Mouse (Mus musculus) ES-CJ7 (cell line): ENCODE data around the gene Rufy3.
A peak's percentile ranks its signal among the peaks of the same experiment; 100 is the strongest.

Source experiments
- DNase-seq: peaks from one replicate; pipeline ENCODE4 v3.0.0; 2011; ENCODE audit warnings: low read depth, low spot score

The Rufy3 gene

DNA sequence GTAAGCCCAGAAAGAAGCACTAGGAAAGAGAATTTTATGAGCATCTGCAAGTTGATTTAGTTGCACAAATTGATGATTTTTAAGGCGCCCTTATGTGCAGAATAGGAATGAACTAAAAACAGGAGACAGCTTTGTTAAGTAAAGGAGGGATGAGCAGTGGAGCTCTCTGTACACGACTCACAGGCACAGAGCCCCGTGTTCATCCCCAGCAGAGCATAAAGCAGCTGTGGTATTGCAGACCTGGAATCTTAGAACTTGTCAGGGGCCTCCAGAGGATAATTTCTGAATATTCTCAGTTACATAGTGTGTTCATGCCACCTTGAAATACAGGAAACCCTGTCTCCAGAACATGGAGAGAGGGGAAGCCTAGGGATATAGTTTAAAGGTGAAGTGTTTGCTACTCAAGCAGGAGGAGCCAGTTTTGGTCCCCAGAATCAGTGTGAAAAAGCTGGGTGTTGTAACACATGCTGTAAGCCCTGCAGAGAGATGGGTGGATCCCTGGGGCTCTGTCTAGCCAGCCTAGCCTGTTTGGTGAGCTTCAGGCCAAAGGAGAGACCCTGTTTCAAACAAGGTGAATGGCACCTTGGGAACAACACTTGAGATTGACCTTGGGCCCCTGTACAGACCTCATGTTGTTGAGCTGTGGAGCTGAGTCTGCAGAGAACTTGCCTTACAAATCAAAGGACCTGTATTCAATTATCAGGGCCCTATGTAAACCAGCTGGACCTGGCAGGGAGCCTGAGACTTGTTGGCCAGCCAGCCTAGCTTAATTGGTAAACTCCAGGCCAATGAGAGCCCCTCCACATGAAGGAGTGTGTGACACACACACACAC lies 10.9 kb downstream of the Rufy3 start:
- DNase-seq = no peak

DNA sequence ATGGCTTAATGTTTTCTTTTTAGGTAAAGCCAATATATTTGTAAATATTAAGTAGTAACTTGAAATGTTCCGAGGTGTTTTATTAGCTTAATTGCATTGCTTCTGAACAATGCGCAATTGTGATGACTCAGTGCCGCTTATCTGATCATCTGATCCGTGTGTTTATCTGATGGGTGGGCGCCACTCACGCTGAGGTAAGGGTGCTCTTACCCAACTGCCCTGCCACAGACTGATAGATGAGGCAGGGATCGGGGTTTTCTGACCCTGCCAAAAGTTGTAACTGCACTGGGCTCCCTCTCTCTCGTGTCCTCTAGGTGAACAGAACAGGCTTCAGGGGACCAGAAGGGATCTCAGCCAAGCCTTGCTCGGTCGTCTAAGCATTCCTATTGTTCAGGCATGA lies 15.8 kb downstream of the Rufy3 start:
- DNase-seq = no peak

DNA sequence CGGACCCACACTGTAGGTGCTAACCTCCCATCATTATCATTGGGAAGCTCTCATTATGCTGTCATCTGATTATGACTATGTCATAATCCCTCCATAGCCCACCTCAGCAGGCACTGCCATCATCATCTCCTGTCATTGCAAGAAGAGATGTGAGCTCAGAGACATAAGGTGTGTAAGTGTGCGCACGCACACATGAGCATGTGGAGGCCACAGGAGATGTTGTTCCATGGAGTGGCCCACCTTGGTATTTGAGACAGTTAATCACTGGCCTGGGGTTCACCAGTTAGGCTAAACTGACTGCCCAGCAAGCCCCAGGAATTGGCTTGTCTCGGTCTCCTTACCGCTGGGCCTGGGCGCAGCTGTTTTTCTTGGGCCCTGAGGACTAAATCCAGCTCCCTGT lies 16.5 kb downstream of the Rufy3 start:
- DNase-seq = no peak

DNA sequence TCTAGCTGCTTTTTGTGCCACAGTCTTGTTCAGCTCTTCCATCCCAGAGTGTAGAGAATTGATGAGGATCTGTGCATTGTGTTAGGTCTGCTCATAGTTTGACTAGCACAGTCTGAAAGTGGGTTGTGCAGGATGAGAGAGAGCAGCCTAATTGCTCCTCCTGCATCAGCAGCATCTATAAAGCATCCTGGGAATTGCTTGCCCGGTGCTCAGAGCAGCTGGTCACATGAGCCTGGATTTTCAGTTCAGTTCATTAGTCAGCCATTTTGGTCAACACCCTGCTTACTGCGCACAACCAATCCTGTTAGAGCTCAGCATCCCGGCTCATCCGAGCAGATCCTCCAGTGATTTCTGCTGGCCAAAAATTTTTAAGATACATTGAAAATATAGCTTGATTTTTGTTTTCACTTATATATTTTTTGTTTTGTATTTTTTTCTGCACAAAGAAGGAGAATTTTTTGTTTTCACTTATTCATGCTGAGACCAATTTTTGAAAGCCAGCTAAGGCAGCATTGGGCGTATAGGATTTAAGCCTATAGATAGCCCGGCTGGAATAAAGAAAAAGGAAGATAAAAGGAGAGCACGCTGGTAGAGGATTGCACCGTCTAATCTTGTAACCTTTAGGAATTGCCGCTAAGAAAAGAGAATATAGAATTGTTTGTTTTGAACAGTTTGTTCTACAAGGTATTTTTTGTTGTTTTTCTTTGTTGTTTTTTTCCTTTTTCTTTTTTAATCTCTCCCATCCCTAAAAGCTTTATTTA lies 18.6 kb downstream of the Rufy3 start:
- DNase-seq = peak; percentile 83

DNA sequence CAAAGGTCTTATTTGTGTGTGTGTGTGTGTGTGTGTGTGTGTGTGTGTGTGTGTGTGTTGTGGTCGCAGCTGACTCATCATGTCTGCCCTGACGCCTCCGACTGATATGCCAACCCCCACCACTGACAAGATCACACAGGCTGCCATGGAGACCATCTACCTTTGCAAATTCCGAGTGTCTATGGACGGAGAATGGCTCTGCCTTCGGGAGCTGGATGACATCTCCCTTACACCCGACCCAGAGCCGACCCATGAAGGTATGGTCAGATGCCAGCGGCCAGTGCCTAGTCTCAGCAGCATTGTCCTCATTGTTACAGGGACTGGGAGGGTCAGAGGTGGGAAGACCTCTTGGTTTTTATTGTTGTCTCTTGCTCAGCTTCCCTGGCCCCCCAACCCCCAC lies 19.2 kb downstream of the Rufy3 start:
- DNase-seq = no peak

DNA sequence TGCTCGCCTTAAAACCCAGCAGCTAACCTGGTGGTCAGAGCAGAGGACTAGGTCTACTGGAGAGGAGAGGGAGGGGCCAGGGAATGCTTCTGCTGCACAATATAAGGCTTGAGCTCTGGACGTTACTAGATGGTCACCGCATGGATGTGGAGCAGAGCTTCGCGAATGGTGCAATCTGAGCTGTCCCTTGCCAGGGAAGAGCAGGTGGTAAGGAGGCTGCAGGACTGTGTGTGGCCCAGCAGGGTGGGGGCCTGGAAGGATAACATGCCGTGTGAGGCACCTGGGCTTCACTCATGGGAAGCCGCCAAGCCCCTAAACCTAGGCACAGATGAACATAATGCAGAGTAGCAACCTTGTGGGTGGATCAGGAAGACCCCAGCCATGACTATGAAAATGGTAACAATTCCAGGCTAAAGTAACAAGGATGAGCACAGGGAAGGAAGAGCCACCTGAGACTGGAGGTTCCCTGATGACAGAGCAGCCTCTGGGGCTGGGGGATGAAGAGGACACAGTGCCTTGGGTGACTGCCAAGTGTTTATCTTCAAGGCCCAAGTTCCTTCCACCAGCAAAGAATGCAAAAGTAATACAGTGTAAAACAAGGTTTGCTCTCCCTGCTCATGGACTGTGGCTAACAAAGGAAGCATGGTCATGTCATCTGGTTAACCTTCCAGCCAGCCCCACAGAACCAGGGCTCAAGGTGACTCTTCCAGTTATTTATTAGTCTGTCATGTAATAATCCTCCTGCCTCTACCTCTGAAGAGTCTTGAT lies 21.8 kb downstream of the Rufy3 start:
- no peak for DNase-seq

DNA sequence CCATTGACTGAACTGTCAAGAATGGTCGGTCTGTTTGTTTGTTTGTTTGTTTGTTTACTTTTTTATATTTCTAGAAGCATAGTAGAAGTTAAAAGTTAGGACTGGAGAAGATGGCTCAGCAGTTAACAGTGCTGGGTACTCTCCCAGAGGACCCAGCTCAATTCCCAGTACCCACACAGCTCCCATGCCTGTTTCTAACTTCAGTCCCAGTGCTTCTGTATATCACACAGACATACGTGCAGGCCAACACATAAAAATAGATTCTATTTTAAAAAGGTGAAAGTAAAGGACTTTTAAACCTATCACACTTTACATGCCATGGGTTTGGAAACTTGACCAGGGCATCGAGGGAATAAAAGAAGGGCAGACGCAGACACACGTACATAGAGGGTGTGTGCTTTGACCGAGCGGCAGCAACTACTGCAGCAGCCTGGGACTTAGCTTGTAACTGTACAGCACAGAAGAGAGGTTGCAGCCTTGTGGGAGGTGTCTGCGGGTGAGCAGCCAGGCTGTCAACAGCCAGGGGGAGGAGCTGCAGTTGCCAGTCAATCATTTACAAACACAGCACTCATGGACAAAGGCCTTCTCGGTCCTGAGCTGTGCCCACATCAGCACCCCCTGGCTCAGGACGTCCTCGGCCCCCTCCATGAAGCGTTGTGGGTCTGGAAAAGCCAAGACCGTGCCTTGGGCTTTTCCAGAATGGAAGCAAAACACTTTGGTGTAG lies 22.5 kb downstream of the Rufy3 start:
- no peak for DNase-seq

DNA sequence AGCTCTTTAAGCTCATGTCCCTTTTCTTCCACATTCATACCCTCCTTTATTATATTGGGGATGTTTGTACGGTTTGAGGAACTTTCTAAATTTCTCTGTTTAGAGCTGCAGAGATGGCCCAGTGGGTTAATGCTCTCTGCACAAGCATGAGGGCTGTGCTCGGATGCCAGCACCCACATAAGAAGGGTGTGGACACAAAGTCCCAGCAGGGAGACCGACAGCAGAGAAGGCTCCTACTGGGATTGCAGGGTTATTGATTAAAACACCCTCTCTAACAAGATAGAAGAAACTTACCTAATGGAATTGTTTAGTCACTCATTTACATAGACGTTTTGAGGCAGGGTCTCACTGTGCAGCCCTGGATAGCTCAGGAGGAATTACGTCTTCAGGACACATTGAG lies 23.6 kb downstream of the Rufy3 start:
- no peak for DNase-seq

DNA sequence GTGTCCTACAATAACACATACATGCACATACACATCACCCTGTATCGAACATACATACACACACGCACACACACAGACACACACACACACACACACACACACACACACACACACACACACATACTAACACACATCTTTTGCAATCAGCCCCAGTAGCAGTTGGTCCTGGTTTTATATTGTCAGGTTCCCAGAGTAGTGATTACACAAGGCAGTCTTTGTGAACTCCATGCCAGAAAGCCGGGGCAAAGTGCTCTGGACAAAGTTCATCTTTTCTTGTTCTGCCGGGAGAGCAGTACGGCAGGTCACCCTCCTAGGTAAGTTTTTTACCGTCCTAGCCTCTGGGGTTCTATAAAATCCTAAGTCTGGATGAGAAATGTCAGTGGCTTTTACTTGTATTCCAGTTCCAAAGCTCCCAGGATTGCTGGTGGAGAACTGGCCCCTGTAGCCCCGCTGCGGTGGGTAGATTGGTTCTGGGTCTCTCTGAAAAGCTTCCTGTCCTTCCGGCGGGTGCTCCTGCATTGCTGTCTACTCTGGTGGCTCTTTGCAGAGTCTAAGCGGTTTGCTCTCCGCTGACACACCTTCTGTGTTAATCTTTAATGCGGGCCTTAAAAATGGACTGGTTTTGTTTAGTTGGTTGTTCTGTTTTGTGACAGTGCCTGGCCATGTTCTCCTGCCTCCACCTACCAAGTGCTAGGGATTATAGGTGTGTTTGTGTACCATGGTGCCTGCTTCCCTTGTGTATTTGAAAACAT lies 28.8 kb downstream of the Rufy3 start:
- no peak for DNase-seq

DNA sequence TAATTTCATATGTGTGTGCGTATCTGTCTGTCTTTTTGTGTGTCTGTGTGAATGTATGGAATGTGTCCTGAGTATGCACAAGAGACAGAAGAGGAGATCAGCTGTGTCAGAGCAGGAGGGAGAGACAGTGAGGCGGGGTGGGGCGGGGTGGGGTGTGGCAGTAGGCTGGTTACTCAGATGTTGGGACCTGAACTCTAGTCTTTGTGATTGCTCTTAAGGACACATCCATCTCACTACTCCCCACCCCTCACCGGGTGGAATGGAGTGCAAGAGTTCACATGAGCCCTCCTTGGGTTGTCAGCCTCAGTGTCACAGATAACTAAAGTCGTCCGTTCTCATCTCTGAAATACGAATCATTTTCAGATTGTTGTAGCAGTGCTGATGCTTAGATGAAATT lies 29.3 kb downstream of the Rufy3 start:
- no peak for DNase-seq

DNA sequence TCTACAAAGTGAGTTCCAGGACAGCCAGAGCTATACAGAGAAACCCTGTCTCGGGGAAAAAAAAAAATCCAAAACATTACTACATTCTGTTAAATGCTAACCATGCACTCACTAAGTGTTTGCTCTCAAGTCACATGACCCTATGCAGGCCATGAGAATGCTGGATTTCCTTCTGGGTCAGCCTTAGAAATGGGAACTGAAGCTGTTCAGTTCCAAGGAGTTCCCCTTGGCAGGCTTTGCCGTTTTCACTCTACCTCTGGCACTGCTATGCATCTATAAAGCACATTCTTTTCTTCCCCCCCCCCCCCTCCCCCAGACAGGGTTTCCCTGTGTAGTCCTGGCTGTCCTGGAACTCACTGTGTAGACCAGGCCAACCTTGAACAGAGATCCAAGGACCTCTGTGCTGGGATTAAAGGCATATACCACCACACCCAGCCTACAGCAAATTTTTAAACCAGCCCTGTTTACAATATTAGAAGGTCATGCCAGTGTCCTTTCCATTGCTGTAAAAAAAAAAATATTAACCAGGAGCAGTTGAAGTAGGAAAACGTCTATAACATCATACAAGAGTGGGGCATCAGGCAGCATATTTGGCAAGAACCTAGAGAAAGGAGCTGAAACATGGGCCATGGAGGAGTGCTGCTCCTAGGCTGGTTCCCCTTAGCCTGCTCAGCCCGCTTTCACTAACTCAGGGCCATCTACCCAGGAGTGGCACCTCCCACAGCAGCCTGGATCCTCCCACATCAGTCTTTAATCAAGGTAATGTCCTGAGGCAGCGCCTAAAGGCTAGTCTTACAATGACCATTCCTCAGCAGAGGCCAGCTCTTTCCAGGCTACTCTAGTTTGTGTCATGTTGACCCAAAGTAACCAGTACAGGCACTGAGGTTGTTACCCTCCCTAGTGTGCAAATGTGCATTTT lies 31.0 kb downstream of the Rufy3 start:
- DNase-seq = no peak

DNA sequence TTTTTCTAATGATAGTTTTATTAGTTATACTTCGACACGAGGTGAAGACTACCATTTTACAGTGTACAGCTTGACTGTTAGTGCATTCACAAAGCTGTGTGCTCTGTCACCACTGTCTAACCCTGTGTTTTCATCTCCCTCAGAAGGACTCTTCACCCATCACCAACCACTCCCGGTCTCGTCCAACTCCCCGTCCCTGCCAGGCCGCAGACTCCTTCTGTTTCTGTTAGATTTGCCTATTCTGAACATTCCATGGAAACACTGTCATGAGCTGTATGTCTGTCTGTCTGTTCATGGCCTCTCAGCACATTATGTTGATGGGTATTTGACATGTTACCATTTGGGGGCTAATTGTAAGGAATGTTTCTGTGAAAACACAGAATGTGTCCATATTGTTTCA lies 34.1 kb downstream of the Rufy3 start:
- no peak for DNase-seq

DNA sequence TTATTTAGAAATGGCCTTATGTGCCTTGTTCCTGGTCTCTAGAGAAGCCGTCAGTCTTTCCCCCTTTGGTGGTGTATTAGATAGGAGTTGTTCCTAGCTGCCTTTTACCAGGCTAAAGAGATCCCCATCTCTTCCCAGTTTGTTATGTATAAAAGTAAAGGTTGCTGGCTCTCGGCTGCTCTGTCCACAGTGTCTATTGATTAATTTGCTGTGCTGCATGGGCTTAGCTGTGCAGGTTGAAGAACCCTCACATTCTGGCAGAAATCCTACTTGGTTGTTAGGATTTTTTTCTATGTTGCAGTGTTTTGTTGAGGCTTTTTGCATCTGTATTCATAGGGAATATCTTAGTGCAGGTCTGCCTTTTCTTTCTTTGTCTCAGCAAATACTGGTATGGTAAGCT lies 37.2 kb downstream of the Rufy3 start:
- DNase-seq = no peak

DNA sequence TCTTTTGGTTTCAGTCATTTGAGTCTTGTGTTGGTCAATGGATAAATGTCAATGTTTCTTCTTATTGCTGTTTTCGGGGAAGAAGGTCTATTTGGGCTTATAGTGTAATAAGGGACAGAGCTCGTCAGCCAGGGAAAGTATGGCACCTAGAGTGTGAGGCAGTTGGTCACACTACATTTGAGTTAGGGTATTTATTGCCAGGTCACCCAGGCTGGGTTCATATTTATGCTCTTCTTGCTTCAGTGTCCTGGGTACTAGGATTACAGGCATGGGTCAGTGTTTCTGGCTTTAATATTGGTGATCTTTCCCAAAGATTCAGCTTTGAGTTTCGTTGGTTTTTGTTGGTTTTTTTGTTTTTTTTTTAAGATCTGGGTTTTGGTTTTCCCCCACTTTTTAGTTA lies 37.9 kb downstream of the Rufy3 start:
- DNase-seq = no peak

DNA sequence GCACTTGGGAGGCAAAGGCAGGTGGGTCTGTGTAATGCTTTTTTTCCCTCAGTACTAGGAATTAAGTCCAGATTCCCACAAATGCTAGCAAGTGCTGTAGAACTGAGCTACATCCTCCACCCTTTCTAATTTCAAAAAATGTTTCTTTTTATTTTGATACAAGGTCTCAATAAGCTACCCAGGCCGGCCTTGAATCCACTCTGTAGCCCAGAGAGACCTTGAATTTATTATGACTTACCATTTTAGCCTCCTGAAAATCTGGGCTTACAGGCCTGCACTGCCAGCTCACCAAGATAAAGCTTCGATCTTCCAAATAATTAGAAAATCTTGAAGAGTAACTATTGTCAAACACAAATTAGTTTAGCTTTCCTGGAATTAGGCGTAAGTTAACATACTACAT lies 39.2 kb downstream of the Rufy3 start:
- DNase-seq = no peak

DNA sequence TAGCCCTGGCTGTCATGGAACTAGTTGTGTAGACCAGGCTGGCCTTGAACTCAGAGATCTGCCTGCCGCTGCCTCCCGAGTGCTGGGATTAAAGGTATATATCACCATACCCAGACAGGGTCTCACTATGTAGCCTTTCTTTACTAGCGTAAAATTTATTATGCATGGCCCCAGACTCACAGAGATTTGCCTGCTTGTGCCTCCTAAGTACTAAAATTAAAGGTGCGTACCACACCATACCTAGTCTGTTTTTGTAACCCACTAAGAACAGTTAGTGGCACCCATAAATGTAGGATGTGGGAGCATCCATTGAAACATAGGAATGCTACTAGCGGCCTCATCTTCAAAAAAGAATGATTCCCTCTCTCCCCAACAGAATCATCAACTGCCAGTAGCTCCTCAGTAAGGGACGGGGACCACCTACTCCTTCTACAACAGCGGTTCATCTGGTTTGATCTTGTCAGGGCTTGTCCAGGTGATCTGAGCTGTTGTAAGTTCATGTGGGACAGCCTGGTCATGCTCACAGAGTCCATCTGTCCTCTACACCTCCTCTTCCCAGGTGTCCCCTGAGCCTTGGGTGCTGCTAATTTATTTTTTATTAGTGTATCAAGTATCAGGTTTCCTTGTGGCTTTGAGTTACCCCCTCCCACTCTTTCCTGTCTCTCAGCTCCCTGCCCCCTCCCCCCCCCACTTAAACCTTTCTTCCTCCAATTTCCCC lies 40.0 kb downstream of the Rufy3 start:
- no peak for DNase-seq

DNA sequence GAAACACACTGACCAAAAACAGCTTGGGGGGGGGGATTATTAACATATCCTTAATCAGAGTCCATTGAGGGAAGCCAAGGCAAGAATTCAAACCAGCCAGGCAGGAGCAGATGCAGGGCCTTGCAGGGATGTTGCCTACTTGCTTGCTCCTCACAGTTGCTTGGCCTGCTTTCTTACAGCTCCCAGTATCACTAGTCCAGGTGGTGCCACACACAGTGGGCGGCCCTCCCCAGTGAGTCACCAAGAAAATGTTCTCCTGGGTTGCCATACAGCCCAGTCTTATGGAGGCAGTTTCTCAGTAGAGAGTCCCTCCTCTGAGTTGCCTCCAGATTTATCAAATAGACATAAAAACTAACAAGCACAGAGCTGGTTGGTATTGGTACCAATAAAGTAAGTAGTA lies 49.3 kb downstream of the Rufy3 start:
- no peak for DNase-seq

DNA sequence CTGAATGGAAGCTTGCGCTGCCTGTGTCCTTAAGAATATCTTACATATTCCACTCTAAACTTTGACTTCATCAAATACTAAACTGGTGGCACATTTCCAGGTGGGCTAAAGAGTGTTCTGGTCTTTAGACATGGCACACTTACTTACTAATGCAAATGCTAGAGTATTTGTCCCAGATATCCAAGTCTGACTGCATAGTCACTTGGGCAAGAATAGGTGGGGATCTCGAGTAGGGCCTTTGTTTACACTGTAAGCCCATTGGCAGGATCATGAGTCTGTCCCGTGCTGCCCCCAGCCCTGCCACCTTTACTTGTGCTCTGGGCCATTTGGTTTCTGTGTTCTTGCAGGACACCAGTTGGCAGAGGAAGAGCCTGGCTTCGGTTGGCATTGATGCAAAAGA lies 52.1 kb downstream of the Rufy3 start:
- DNase-seq = no peak

DNA sequence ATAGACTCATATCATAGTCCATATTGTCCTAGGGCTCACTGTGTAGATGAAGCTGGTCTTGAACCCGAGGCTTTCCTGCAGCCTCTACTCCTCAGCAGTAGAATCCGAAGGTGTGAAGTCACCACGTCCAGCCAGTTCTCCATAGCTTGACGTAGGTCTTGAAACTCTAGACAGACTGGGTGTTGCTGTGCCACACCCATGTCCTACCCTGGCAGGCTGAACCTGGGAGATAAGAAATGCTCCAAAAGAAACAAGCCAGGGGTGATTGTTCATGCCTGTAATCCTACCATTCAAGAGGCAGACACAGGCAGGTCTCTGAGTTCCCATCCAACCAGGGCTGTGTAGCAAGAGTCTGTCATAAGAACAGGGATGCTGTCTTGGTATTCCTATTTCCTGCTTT lies 62.7 kb downstream of the Rufy3 start:
- no peak for DNase-seq
